Mouse (Mus musculus) CH12.LX (cell line): Measurements from ENCODE around the gene Xrcc2. TPM values are rescaled to one million over a fixed set of nuclear protein-coding genes. Genes with fewer than 3 reads are reported as not detected.
A peak's percentile ranks its signal among the peaks of the same experiment; 100 is the strongest.

Experiments used
- DNase-seq: peaks from one replicate; pipeline ENCODE4 v3.0.0-alpha.2; 2013; ENCODE audit errors: extremely low read depth
- H3K27ac ChIP-seq: 2 replicates; pipeline ENCODE4 v1.5.1; 2012; ENCODE audit warnings: low read depth, mild to moderate bottlenecking, control low read depth, moderate library complexity; ENCODE audit not compliant: insufficient read depth
- H3K27me3 ChIP-seq: replicated peaks from 2 replicates; pipeline ENCODE3; 2012; ENCODE audit warnings: inconsistent platforms
- H3K36me3 ChIP-seq, 2 experiments: replicated peaks in 1 of 2; 2 replicates each; pipeline versions ENCODE3 to v1.6.1; 2012; ENCODE audit warnings: inconsistent platforms in 1 of 2, low read length in 1 of 2, mild to moderate bottlenecking in 1 of 2, mixed read lengths in 1 of 2, moderate library complexity in 1 of 2; ENCODE audit not compliant: control insufficient read depth in 1 of 2, insufficient read depth in 1 of 2
- H3K4me1 ChIP-seq, 2 experiments: 2 replicates each; pipeline ENCODE4 v1.6.1; 2012; ENCODE audit warnings: inconsistent platforms in 1 of 2, moderate library complexity in 1 of 2; ENCODE audit not compliant: insufficient read depth in 2 of 2, control insufficient read depth in 1 of 2
- H3K4me2 ChIP-seq: 2 replicates; pipeline ENCODE4 v1.6.1; 2012; ENCODE audit warnings: low read depth, mild to moderate bottlenecking, control low read depth; ENCODE audit not compliant: poor library complexity, insufficient read depth, severe bottlenecking
- H3K4me3 ChIP-seq, 3 experiments: fragments of 150-350 bp in 1 of 3; sonication (generic) in 1 of 3; replicated peaks in 1 of 3; 2 replicates each; pipeline versions ENCODE3 to v1.5.1; 2011 to 2012; ENCODE audit warnings: low read depth in 2 of 3, low read length in 2 of 3, mild to moderate bottlenecking in 2 of 3, moderate library complexity in 2 of 3, control low read depth in 1 of 3, improper control_type of control experiment in 1 of 3, inconsistent platforms in 1 of 3, mixed read lengths in 1 of 3; ENCODE audit not compliant: poor library complexity in 1 of 3
- H3K79me2 ChIP-seq: replicated peaks from 2 replicates; pipeline ENCODE4 v1.6.1; 2012; ENCODE audit warnings: mild to moderate bottlenecking, moderate library complexity; ENCODE audit not compliant: control insufficient read depth, poor library complexity, insufficient read depth, severe bottlenecking; ENCODE audit errors: extremely low read depth
- H3K9ac ChIP-seq: 2 replicates; pipeline ENCODE4 v1.6.1; 2012; ENCODE audit warnings: low read depth, mild to moderate bottlenecking, control low read depth, moderate library complexity; ENCODE audit not compliant: insufficient read depth
- H3K9me3 ChIP-seq: replicated peaks from 2 replicates; pipeline ENCODE3; 2012; ENCODE audit warnings: low read length, inconsistent platforms, mixed read lengths
- BHLHE40 ChIP-seq: IDR thresholded peaks from 2 replicates; pipeline ENCODE4 v1.6.1; 2011; ENCODE audit warnings: mild to moderate bottlenecking, low read depth, low read length, improper control_type of control experiment
- CHD2 ChIP-seq: IDR thresholded peaks from 2 replicates; pipeline ENCODE4 v1.6.1; 2011; ENCODE audit warnings: low read length, improper control_type of control experiment
- E2F4 ChIP-seq: IDR thresholded peaks from 2 replicates; pipeline ENCODE4 v1.6.1; 2011; ENCODE audit warnings: low read depth, low read length, improper control_type of control experiment; ENCODE audit not compliant: insufficient replicate concordance
- ELF1 ChIP-seq: IDR thresholded peaks from 2 replicates; pipeline ENCODE4 v1.6.1; 2014; ENCODE audit warnings: low read depth, mild to moderate bottlenecking, inconsistent platforms, low read length, improper control_type of control experiment
- EP300 ChIP-seq: IDR thresholded peaks from 2 replicates; pipeline ENCODE4 v1.6.1; 2011; ENCODE audit warnings: low read length, improper control_type of control experiment
- ETS1 ChIP-seq: conservative IDR thresholded peaks from 2 replicates; pipeline ENCODE4 v1.6.1; 2012; ENCODE audit warnings: low read depth, mild to moderate bottlenecking, inconsistent platforms, low read length, improper control_type of control experiment, moderate library complexity
- GABPA ChIP-seq: IDR thresholded peaks from 2 replicates; pipeline ENCODE4 v1.6.1; 2012; ENCODE audit warnings: low read depth, low read length, improper control_type of control experiment, inconsistent platforms; ENCODE audit not compliant: insufficient replicate concordance
- HCFC1 ChIP-seq: IDR thresholded peaks from 2 replicates; pipeline ENCODE4 v1.6.1; 2012; ENCODE audit warnings: low read depth, mild to moderate bottlenecking, inconsistent platforms, low read length, improper control_type of control experiment
- IRF4 ChIP-seq: IDR thresholded peaks from 2 replicates; pipeline ENCODE4 v1.6.1; 2014; ENCODE audit warnings: low read depth, mild to moderate bottlenecking, inconsistent platforms, low read length, improper control_type of control experiment
- JUN ChIP-seq: IDR thresholded peaks from 2 replicates; pipeline ENCODE4 v1.6.1; 2011; ENCODE audit warnings: low read depth, mild to moderate bottlenecking, low read length, improper control_type of control experiment, moderate library complexity; ENCODE audit not compliant: insufficient read depth
- JUND ChIP-seq: conservative IDR thresholded peaks from 2 replicates; pipeline ENCODE4 v1.6.1; 2011; ENCODE audit warnings: low read depth, low read length, improper control_type of control experiment
- KAT2A ChIP-seq: IDR thresholded peaks from 2 replicates; pipeline ENCODE4 v1.6.1; 2012; ENCODE audit warnings: low read length, improper control_type of control experiment, inconsistent platforms; ENCODE audit not compliant: insufficient replicate concordance
- MAFK ChIP-seq: IDR thresholded peaks from 2 replicates; pipeline ENCODE4 v1.6.1; 2011; ENCODE audit warnings: low read length, improper control_type of control experiment; ENCODE audit not compliant: insufficient replicate concordance
- MAX ChIP-seq: IDR thresholded peaks from 2 replicates; pipeline ENCODE4 v1.6.1; 2011; ENCODE audit warnings: low read length, improper control_type of control experiment
- MAZ ChIP-seq: IDR thresholded peaks from 2 replicates; pipeline ENCODE4 v1.6.1; 2012; ENCODE audit warnings: low read depth, mild to moderate bottlenecking, inconsistent platforms, low read length, improper control_type of control experiment, moderate library complexity
- MXI1 ChIP-seq: IDR thresholded peaks from 2 replicates; pipeline ENCODE4 v1.6.1; 2011; ENCODE audit warnings: mild to moderate bottlenecking, low read depth, low read length, improper control_type of control experiment
- MYC ChIP-seq: IDR thresholded peaks from 2 replicates; pipeline ENCODE4 v1.6.1; 2011; ENCODE audit warnings: low read depth, mild to moderate bottlenecking, improper control_type of control experiment, low read length
- NELFE ChIP-seq: IDR thresholded peaks from 2 replicates; pipeline ENCODE4 v1.6.1; 2011; ENCODE audit warnings: low read depth, low read length, improper control_type of control experiment
- NRF1 ChIP-seq: IDR thresholded peaks from 2 replicates; pipeline ENCODE4 v1.6.1; 2014; ENCODE audit warnings: low read depth, mild to moderate bottlenecking, inconsistent platforms, low read length, improper control_type of control experiment, moderate library complexity
- POLR2A ChIP-seq: IDR thresholded peaks from 2 replicates; pipeline ENCODE4 v1.6.1; 2011; ENCODE audit warnings: low read depth, mild to moderate bottlenecking, improper control_type of control experiment, low read length
- POLR2AphosphoS2 ChIP-seq: IDR thresholded peaks from 2 replicates; pipeline ENCODE4 v1.6.1; 2011; ENCODE audit warnings: low read depth, low read length, improper control_type of control experiment
- RAD21 ChIP-seq: IDR thresholded peaks from 2 replicates; pipeline ENCODE4 v1.6.1; 2011; ENCODE audit warnings: low read depth, mild to moderate bottlenecking, low read length, improper control_type of control experiment, moderate library complexity
- RCOR1 ChIP-seq: conservative IDR thresholded peaks from 2 replicates; pipeline ENCODE4 v1.6.1; 2012; ENCODE audit warnings: low read depth, mild to moderate bottlenecking, inconsistent platforms, low read length, improper control_type of control experiment
- SIN3A ChIP-seq: IDR thresholded peaks from 2 replicates; pipeline ENCODE4 v1.6.1; 2012; ENCODE audit warnings: low read length, improper control_type of control experiment, inconsistent platforms
- SMC3 ChIP-seq: IDR thresholded peaks from 2 replicates; pipeline ENCODE4 v1.6.1; 2011; ENCODE audit warnings: low read depth, low read length, improper control_type of control experiment
- TBP ChIP-seq: conservative IDR thresholded peaks from 2 replicates; pipeline ENCODE4 v1.6.1; 2011; ENCODE audit warnings: low read depth, low read length, improper control_type of control experiment
- TCF12 ChIP-seq: IDR thresholded peaks from 2 replicates; pipeline ENCODE4 v1.6.1; 2014; ENCODE audit warnings: low read depth, mild to moderate bottlenecking, inconsistent platforms, low read length, improper control_type of control experiment
- USF1 ChIP-seq: IDR thresholded peaks from 2 replicates; pipeline ENCODE4 v1.6.1; 2014; ENCODE audit warnings: low read depth, mild to moderate bottlenecking, inconsistent platforms, low read length, improper control_type of control experiment
- USF2 ChIP-seq: conservative IDR thresholded peaks from 2 replicates; pipeline ENCODE4 v1.6.1; 2011; ENCODE audit warnings: low read depth, low read length, improper control_type of control experiment
- ZKSCAN1 ChIP-seq: IDR thresholded peaks from 2 replicates; pipeline ENCODE4 v1.6.1; 2012; ENCODE audit warnings: low read depth, inconsistent platforms, low read length, improper control_type of control experiment, borderline replicate concordance
- ZMIZ1 ChIP-seq: IDR thresholded peaks from 2 replicates; pipeline ENCODE4 v1.6.1; 2012; ENCODE audit warnings: low read depth, mild to moderate bottlenecking, inconsistent platforms, low read length, improper control_type of control experiment
- ZNF384 ChIP-seq: IDR thresholded peaks from 2 replicates; pipeline ENCODE4 v1.6.1; 2012; ENCODE audit warnings: low read depth, low read length, improper control_type of control experiment, inconsistent platforms
- dilution Hi-C: fragments of 300-500 bp; cut with MboI; formaldehyde crosslinking; loops from 2 replicates; pipeline ENCODE4 v1.14.3; 2020; ENCODE audit warnings: low sequenced_read_pairs; ENCODE audit not compliant: extremely low pct_unique_long_range_greater_than_20kb, extremely low pct_ligation_motif_present
- in situ Hi-C: fragments of 300-500 bp; cut with MboI; formaldehyde crosslinking; loops from 3 replicates; pipeline ENCODE4 v1.14.3; 2019; ENCODE audit warnings: low sequenced_read_pairs, low pct_ligation_motif_present, low pct_unique_long_range_greater_than_20kb, mixed read lengths
- polyA plus RNA-seq: library from polyadenylated mRNA; unstranded; fragments of >175 nt; gene quantifications from 2 replicates; pipeline ENCODE4 v1.2.1, GENCODE M21; 2012; ENCODE audit warnings: low read depth; ENCODE audit not compliant: insufficient read length
- total RNA-seq, 2 experiments: library from RNA; depleted of rRNA; stranded (reverse); fragments of 300-350 nt in 1 of 2; fragments of >200 nt in 1 of 2; gene quantifications; 2 replicates each; pipeline ENCODE4 v1.2.3; 2012 to 2014

Gene Xrcc2
- total RNA-seq (2012; rRNA removed) (13.0 and 16.3 TPM in 2 replicates), total RNA-seq (2014; rRNA removed) (21.9 and 23.4 TPM in 2 replicates), polyA plus RNA-seq (10.0 and 11.3 TPM in 2 replicates)

DNA sequence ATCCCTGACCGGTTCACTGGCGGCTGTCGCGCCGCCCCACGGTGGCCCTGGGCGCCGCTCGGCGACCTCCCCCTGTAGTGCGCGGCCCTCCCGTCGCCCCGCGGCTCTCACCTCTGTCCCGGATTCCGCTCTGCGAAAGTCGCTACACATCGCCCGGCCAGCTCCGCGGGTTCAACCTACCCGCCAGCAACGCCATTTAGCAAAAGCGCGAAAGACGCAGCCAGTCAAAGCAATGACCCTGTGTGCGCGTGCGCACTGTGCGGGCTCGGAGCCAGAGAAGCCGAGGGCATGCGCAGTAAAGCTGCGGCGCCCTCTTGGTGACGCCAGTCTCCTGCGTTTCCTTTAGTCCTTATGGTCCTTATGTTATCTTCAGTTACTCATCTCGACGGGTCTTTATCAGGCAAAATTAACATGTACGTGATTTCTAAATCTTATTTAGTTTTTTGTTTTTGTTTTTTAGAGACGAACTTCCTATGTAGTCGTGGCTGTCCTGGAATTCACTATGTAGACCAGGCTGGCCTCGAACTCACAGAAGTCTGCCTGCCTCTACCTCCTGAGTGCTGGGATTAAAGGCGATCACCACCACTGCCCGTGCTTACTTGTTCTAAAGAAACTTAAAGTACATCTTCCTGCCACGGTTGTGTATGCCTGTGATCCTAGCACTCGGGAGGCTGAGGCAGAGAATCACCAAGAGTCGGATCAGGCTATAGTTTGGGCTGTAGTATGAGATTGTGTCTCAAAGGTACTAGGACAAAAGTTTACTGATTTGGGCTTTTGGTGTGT lies at the start of gene Xrcc2:
TSS of gene Xrcc2 (minus strand) at position 259 of the 783 bp plus-strand sequence.
- TF ChIP-seq ZKSCAN1 = no peak
- no peak for TF ChIP-seq BHLHE40
- TF ChIP-seq GABPA = no peak
- no peak for TF ChIP-seq USF2
- TF ChIP-seq HCFC1 = peak; percentile 79
- TF ChIP-seq KAT2A = no peak
- TF ChIP-seq E2F4 = peak; percentile 92
- TF ChIP-seq ZNF384 = no peak
- no peak for TF ChIP-seq JUN
- TF ChIP-seq TBP = peak; percentile 78
- peak; percentile 85 for TF ChIP-seq NELFE
- peak; percentile 89 for TF ChIP-seq MXI1
- TF ChIP-seq MYC = no peak
- TF ChIP-seq MAX = no peak; the same call in 1 of the 2 replicates
- TF ChIP-seq MAZ = no peak
- TF ChIP-seq RAD21 = no peak
- no peak for TF ChIP-seq JUND
- TF ChIP-seq SMC3 = no peak
- no peak for TF ChIP-seq MAFK
- peak; percentile 77 for TF ChIP-seq POLR2AphosphoS2
- no peak for TF ChIP-seq EP300
- no peak for TF ChIP-seq CHD2
- TF ChIP-seq IRF4 = no peak
- TF ChIP-seq SIN3A = peak; percentile 90
- no peak for TF ChIP-seq RCOR1
- TF ChIP-seq TCF12 = peak; percentile 77
- TF ChIP-seq POLR2A = peak; percentile 84
- no peak for TF ChIP-seq USF1
- TF ChIP-seq ETS1 = no peak
- peak; percentile 73 for TF ChIP-seq ZMIZ1
- TF ChIP-seq NRF1 = peak; percentile 98
- TF ChIP-seq ELF1 = peak; percentile 34; the same call in 1 of the 2 replicates
- peak within 1 kb of the TSS; percentile 89 for H3K4me2 ChIP-seq
- dilution Hi-C loops = no loop called here
- peak; percentile 95 for DNase-seq
- H3K79me2 ChIP-seq = peaks cover 14% of the 10 kb centered on the region
- peaks cover 8 to 16% of the 10 kb centered on the region in 2 experiments for H3K4me1 ChIP-seq
- no peaks in the 10 kb centered on the region for H3K27me3 ChIP-seq
- no peaks in the 10 kb centered on the region for H3K9me3 ChIP-seq
- peak within 1 kb of the TSS; percentile 51 for H3K27ac ChIP-seq
- peaks cover 10 to 30% of the 10 kb centered on the region in 2 experiments for H3K36me3 ChIP-seq
- H3K9ac ChIP-seq = peak within 1 kb of the TSS; percentile 73
- in situ Hi-C loops = no loop called here
- peak within 1 kb of the TSS; percentile 72 to 98 (median 97) for H3K4me3 ChIP-seq
